Mouse (Mus musculus) retina, adult 2 months (tissue): ENCODE results near the gene Bsdc1.
"Not testable (repeated sequence)": the region's sequence is repeated elsewhere in the genome, so short reads cannot be mapped to it uniquely, and the experiment has no call there.

Experiments used
- DNase-seq: peaks from one replicate; pipeline ENCODE4 v3.0.0-alpha.2; 2012; ENCODE audit warnings: low read depth, low spot score

The Bsdc1 gene

DNA sequence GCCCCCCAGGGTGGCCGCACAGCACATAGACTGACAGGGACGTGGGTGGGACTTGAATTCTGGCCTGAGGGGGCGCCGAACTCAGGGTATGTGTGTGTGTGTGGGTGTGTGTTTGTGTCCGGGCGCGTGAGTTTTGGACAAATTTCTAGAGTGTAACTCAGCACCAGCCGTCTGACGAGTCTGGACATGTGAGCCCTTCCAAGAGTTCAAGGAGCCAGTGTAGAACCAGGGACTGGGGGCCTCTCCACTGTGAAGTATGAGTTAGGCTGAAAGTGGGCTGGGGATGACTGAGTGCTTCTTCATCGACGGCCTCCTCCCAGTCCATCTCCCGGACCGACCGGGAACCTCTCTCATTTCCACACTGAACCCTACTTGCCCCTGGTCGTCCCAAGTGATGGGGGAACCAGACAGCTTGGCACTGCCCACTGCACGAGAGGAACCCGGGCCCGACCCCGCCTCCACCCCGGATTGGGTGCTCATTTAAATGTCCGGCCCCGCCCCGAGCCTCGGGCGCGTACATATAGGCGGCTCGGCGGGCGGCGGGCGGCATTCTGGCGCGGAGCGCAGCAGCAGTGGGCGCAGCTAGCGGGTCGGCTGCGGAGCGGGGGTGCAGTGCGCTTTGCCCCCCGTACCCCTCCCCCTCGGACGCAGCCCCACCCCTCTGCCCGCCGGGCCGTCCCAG, 51.8 kb downstream of the Bsdc1 start, which contains the start of gene Marcksl1:
Gene Marcksl1, plus strand, starts transcription at position 496 of the 682 bp plus-strand sequence.
- DNase-seq = no peak

DNA sequence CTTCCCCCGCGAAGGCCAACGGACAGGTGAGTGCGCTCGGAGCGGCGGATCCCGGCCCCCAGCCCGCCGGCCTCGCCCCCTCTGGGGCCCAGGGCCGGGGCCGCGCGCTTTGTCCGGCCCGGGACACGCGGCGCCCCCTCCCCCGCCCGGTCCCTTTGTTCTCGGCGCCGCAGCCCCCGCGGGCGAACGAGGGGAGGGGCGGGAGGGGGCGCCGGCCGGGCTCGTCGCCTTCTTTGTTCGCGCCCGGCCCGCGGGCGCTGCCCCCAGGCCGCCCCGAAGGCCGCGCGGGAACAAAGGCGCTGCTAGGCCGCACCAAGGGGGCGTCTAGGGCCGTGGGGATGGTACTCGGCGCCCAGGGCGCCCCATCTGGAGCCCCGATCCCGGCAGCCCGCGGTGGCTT, 52.5 kb downstream of the Bsdc1 start:
- no peak for DNase-seq

DNA sequence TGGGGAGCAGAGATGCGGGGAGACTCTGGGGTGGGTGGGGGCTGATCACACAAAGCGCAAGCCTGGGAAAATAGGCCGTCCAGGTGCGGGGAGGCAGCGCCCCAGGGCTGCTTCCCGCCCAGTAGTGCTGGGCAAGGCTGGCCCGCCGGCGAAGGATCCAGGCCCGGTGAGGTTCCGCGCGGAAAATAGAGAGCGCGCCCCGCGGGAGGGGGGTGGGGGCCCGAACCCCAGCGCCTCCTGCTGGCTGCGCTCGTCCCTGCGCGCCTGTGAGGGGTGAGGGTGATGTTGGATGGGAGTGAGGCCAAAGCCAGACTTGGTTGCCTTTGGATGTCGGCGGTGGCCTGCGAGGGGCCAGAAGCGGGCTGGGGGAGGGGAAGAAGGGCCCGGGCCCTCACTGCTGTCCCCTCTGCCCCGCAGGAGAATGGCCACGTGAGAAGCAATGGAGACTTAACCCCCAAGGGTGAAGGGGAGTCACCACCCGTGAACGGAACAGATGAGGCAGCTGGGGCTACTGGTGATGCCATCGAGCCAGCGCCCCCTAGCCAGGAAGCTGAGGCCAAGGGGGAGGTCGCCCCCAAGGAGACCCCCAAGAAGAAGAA, 53.0 kb downstream of the Bsdc1 start:
- DNase-seq = no peak

DNA sequence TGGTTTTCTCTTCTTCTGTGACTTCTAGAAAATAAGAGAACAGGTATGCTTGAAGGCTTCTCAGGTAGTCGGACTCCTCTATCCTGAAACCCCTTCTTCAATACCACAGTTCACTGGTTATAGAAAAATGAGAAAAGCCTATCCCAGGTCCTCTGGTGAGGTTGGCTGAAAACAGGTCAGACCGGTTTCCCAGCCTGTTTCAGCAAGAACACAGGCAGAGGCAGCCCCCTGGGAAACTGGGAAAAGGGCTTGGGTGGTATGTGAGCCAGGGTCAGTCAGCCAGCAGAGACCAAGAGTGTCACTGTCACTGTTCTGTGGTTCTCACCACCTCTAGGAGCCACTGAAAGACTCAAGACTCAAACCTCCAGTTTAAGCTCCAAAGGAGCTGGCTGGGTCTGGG, 55.5 kb downstream of the Bsdc1 start:
- no peak for DNase-seq

- DNase-seq = no peak
Measured at GRCm38 (mm10) chr4:129518519-129518918, 57.1 kb downstream of the Bsdc1 start.

DNA sequence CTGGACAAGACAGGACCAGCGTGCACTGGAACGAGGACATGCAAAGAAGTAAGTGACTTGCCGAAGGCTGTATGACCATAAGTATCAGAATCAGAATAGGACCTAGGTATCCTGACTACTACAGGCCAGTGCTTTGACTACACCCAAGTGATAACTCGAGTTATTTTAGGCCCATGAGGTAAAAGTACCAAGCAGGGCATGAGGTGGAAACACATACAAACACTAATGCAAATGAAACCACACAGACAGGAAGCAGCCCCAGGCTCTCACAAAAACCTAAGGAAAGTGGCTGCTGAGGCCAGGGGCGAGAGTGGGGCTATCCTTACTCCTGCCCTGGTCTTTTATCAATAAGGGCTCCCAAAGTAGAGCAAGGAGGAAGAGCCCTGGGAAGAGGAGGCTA, 64.0 kb downstream of the Bsdc1 start:
- no peak for DNase-seq

GRCm38 (mm10) chr4:129525889-129526288, 64.5 kb downstream of the Bsdc1 start:
- DNase-seq = no peak

- DNase-seq = not testable (repeated sequence)
Measured at GRCm38 (mm10) chr4:129528901-129529300, 67.5 kb downstream of the Bsdc1 start.
